Mouse (Mus musculus) testis, adult 2 months (tissue): ENCODE data around the gene Maneal.

ENCODE experiments used
- CTCF ChIP-seq: fragments of 200-500 bp; IDR thresholded peaks from 2 replicates; pipeline ENCODE4 v1.5.1; 2012; ENCODE audit warnings: low read depth, mild to moderate bottlenecking, inconsistent platforms, low read length, moderate library complexity; ENCODE audit not compliant: control insufficient read depth, insufficient read depth, insufficient replicate concordance
- POLR2A ChIP-seq: fragments of 200-500 bp; IDR thresholded peaks from 2 replicates; pipeline ENCODE4 v1.6.1; 2012; ENCODE audit warnings: low read depth, mild to moderate bottlenecking, inconsistent platforms, low read length, moderate library complexity; ENCODE audit not compliant: control insufficient read depth

- TF ChIP-seq CTCF (no peak), POLR2A (no peak)
These were observed 32.8 kb upstream of the Maneal start for GRCm38 (mm10) chr4:124894508-124895428.
